Mouse (Mus musculus): ENCODE results near the gene Slco1a5. TPM values are rescaled to one million over a fixed set of nuclear protein-coding genes. Genes with fewer than 3 reads are reported as not detected.

Gene Slco1a5
- total and polyA plus RNA-seq, 3 experiments: 0.04 TPM; not detected in 2

DNA sequence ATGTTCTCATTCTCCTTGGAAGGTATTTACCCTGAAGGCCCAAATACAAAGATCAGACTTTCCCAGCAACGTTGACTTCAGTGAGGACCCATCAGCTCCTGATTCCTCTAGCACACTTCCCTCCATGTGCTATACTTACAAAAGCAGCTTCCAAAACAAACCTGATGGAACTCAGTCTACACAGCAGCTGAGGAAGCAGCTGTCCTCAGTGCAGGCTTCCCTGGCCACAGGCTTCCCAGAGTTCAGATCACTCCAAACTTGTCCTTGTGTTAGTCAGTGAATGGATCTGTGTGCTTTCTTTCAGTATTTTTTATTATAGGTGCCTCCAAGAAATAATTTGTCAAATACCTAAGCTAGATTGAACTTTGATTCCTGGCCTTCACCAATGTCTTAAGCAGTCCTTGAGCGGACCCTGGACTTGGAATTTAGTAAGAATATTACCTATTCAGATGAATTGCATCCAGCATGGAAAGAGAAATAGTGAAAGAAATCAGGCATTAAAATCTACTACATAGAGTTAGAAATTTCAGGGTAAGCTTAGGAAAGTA lies 136.8 kb downstream of the Slco1a5 start:
- no peaks in the 10 kb centered on the region for H3K27me3 ChIP-seq (ENCODE audit: control insufficient read depth in 1 of 2, insufficient read depth in 2 of 2, low read length in 2 of 2)
- no peaks in the 10 kb centered on the region for H3K36me3 ChIP-seq (ENCODE audit: control insufficient read depth in 1 of 2, insufficient read depth in 2 of 2, low read length in 2 of 2)
- H3K4me3 ChIP-seq (ENCODE audit: control insufficient read depth in 1 of 2, insufficient read depth in 1 of 2, low read depth in 2 of 2, low read length in 2 of 2): no peak overlapping the region
- H3K27ac ChIP-seq (ENCODE audit: control insufficient read depth, low read depth, low read length): no peak overlapping the region
- H3K79me2 ChIP-seq (ENCODE audit: control insufficient read depth, insufficient read depth, low read length, poor library complexity): no peaks in the 10 kb centered on the region
- H3K4me1 ChIP-seq (ENCODE audit: control insufficient read depth in 1 of 2, insufficient read depth in 2 of 2, low read length in 2 of 2): no peaks in the 10 kb centered on the region
- DNase-seq (ENCODE audit: low read depth, low spot score): no peak
- no peak for TF ChIP-seq USF2 (IDR thresholded peaks at IDR 0.05; ENCODE audit: borderline replicate concordance in 1 of 2, insufficient read depth in 1 of 2, low read depth in 1 of 2, low read length in 2 of 2)
- no peak for TF ChIP-seq GATA1 (IDR thresholded peaks at IDR 0.05; ENCODE audit: low read depth, low read length)
- no peak for TF ChIP-seq SMC3 (IDR thresholded peaks at IDR 0.05; ENCODE audit: low read depth, low read length)
- no peak for TF ChIP-seq TCF12 (IDR thresholded peaks at IDR 0.05; ENCODE audit: low read depth, low read length)
- no peak for TF ChIP-seq MXI1 (IDR thresholded peaks at IDR 0.05; ENCODE audit: low read depth, low read length)
- no peak for TF ChIP-seq MAFK (IDR thresholded peaks at IDR 0.05; ENCODE audit: borderline replicate concordance, low read depth, low read length)
- no peak for TF ChIP-seq POLR2AphosphoS5 (IDR thresholded peaks at IDR 0.05; ENCODE audit: borderline replicate concordance, low read depth, low read length)
- no peak for TF ChIP-seq BHLHE40 (IDR thresholded peaks at IDR 0.05; ENCODE audit: borderline replicate concordance, low read depth, low read length)
- TF ChIP-seq CHD1 (IDR thresholded peaks at IDR 0.05; ENCODE audit: low read depth, low read length): no peak
- TF ChIP-seq CTCF (IDR thresholded peaks at IDR 0.05 in 2 of 3, conservative IDR thresholded peaks at IDR 0.05 in 1 of 3; ENCODE audit: control insufficient read depth in 1 of 3, insufficient read depth in 1 of 3, low read depth in 2 of 3, low read length in 3 of 3, poor library complexity in 1 of 3, severe bottlenecking in 1 of 3): no peak
- TF ChIP-seq ZKSCAN1 (IDR thresholded peaks at IDR 0.05; ENCODE audit: low read depth, low read length): no peak
- no peak for TF ChIP-seq JUND (IDR thresholded peaks at IDR 0.05; ENCODE audit: low read depth, low read length)
- H3K9me3 ChIP-seq (replicated peaks; ENCODE audit: insufficient read depth, low read length): no peaks in the 10 kb centered on the region; the same call in 1 of the 2 replicates
- H3K9ac ChIP-seq (ENCODE audit: control insufficient read depth, low read depth, low read length, poor library complexity, severe bottlenecking): no peak overlapping the region

Other genes with a start within 250 kb of the Slco1a5 start
- gene Slco1a6, start 114.5 kb downstream of the Slco1a5 start, total RNA-seq (2012; rRNA removed): not detected in 2 replicates
- gene Slco1a6, start 114.5 kb downstream of the Slco1a5 start, polyA plus RNA-seq (2012; ENCODE audit: insufficient read depth in 1 of 2, insufficient read length in 2 of 2, low read depth in 1 of 2, low replicate concordance in 2 of 2, missing spikeins in 1 of 2): 1 to 10 TPM in 1 of 2 experiments, not detected in 1; 1.4 TPM
- gene Iapp, start 24.6 kb downstream of the Slco1a5 start, total RNA-seq (2012; rRNA removed): not detected in 2 replicates
- not detected for gene Iapp, start 24.6 kb downstream of the Slco1a5 start, polyA plus RNA-seq (2012; ENCODE audit: insufficient read depth in 1 of 2, insufficient read length in 2 of 2, low read depth in 1 of 2, low replicate concordance in 2 of 2, missing spikeins in 1 of 2)
- gene Pyroxd1, start 22.7 kb upstream of the Slco1a5 start, total RNA-seq (2012; rRNA removed): 6.7 and 7.5 TPM in 2 replicates
- gene Pyroxd1, start 22.7 kb upstream of the Slco1a5 start, polyA plus RNA-seq (2012; ENCODE audit: insufficient read depth in 1 of 2, insufficient read length in 2 of 2, low read depth in 1 of 2, low replicate concordance in 2 of 2, missing spikeins in 1 of 2): 1 to 10 TPM in 1 of 2 experiments, not detected in 1; 6.5 TPM
- gene Recql, start 64.1 kb upstream of the Slco1a5 start, total RNA-seq (2012; rRNA removed): 39.1 and 39.9 TPM in 2 replicates
- gene Recql, start 64.1 kb upstream of the Slco1a5 start, polyA plus RNA-seq (2012; ENCODE audit: insufficient read depth in 1 of 2, insufficient read length in 2 of 2, low read depth in 1 of 2, low replicate concordance in 2 of 2, missing spikeins in 1 of 2): 10 to 100 TPM in 1 of 2 experiments, not detected in 1; 48.4 TPM
- gene Golt1b, start 64.2 kb upstream of the Slco1a5 start, total RNA-seq (2012; rRNA removed): 50.9 and 54.7 TPM in 2 replicates
- 10 to 100 TPM in 1 of 2 experiments, not detected in 1; 45.3 TPM for gene Golt1b, start 64.2 kb upstream of the Slco1a5 start, polyA plus RNA-seq (2012; ENCODE audit: insufficient read depth in 1 of 2, insufficient read length in 2 of 2, low read depth in 1 of 2, low replicate concordance in 2 of 2, missing spikeins in 1 of 2)
- gene Spx, start 90.5 kb upstream of the Slco1a5 start, total RNA-seq (2012; rRNA removed): 0.23 and 0.69 TPM in 2 replicates
- under 1 TPM in 1 of 2 experiments, not detected in 1; 0.67 TPM for gene Spx, start 90.5 kb upstream of the Slco1a5 start, polyA plus RNA-seq (2012; ENCODE audit: insufficient read depth in 1 of 2, insufficient read length in 2 of 2, low read depth in 1 of 2, low replicate concordance in 2 of 2, missing spikeins in 1 of 2)
- gene Gys2, start 150.1 kb upstream of the Slco1a5 start, total RNA-seq (2012; rRNA removed): not detected in 2 replicates
- not detected for gene Gys2, start 150.1 kb upstream of the Slco1a5 start, polyA plus RNA-seq (2012; ENCODE audit: insufficient read depth in 1 of 2, insufficient read length in 2 of 2, low read depth in 1 of 2, low replicate concordance in 2 of 2, missing spikeins in 1 of 2)
- not detected in 2 replicates for gene Ldhb, start 185.0 kb upstream of the Slco1a5 start, total RNA-seq (2012; rRNA removed)
- gene Ldhb, start 185.0 kb upstream of the Slco1a5 start, polyA plus RNA-seq (2012; ENCODE audit: insufficient read depth in 1 of 2, insufficient read length in 2 of 2, low read depth in 1 of 2, low replicate concordance in 2 of 2, missing spikeins in 1 of 2): not detected
- not detected in 2 replicates for gene Kcnj8, start 248.6 kb upstream of the Slco1a5 start, total RNA-seq (2012; rRNA removed)
- not detected for gene Kcnj8, start 248.6 kb upstream of the Slco1a5 start, polyA plus RNA-seq (2012; ENCODE audit: insufficient read depth in 1 of 2, insufficient read length in 2 of 2, low read depth in 1 of 2, low replicate concordance in 2 of 2, missing spikeins in 1 of 2)